Mouse (Mus musculus): Measurements from ENCODE around the gene Msh3.
"Not testable (repeated sequence)": the region's sequence is repeated elsewhere in the genome, so short reads cannot be mapped to it uniquely, and the experiment has no call there.

Gene Msh3

GRCm38 (mm10) chr13:92246966-92247365, 107.8 kb downstream of the Msh3 start:
- DNase-seq: no peak

- no peak for DNase-seq
Measured at GRCm38 (mm10) chr13:92244731-92245130, 110.1 kb downstream of the Msh3 start.

GRCm38 (mm10) chr13:92241426-92241825, 113.4 kb downstream of the Msh3 start:
- DNase-seq: no peak

- no peak for DNase-seq
Measured at GRCm38 (mm10) chr13:92237887-92238286, 116.9 kb downstream of the Msh3 start.

GRCm38 (mm10) chr13:92237016-92237415, 117.8 kb downstream of the Msh3 start:
- DNase-seq: no peak

- no peak for DNase-seq
Measured at GRCm38 (mm10) chr13:92232076-92232938, 122.5 kb downstream of the Msh3 start.

GRCm38 (mm10) chr13:92228037-92228436, 126.8 kb downstream of the Msh3 start:
- no peak for DNase-seq

- DNase-seq: no peak
Measured at GRCm38 (mm10) chr13:92223567-92223966, 131.2 kb downstream of the Msh3 start.

- DNase-seq: no peak
Measured at GRCm38 (mm10) chr13:92222763-92223162, 132.0 kb downstream of the Msh3 start.

- DNase-seq: no peak
Measured at GRCm38 (mm10) chr13:92219774-92220173, 135.0 kb downstream of the Msh3 start.

- peak; percentile 42 for DNase-seq
Measured at GRCm38 (mm10) chr13:92217216-92217615, 137.6 kb downstream of the Msh3 start.

- DNase-seq: no peak
Measured at GRCm38 (mm10) chr13:92196860-92197259, 157.9 kb downstream of the Msh3 start.

- DNase-seq: not testable (repeated sequence)
Measured at GRCm38 (mm10) chr13:92193806-92194205, 161.0 kb downstream of the Msh3 start.

GRCm38 (mm10) chr13:92172686-92173085, 182.1 kb downstream of the Msh3 start:
- DNase-seq: not testable (repeated sequence)
